Mouse (Mus musculus): ENCODE data around the gene 3300002I08Rik.

DNA sequence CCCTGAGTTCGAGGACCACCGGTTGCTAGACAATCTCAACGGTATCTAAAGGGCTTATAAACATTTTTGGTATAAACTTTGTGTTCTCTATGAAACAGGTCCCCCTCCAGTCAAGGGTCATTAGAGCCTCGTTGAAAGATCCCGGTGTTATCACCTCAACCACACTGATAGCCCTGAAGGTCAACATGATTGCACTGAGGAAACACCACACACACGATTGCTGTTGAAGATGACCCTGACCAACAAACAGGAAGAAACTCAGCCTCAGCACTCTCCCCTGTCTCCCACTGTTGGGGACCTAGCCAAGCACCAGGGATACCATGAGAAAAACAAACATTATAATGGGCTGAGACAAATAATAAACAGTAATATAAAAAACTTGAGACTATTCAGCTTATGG lies 68.9 kb downstream of the 3300002I08Rik start:
- TF ChIP-seq CTCF (IDR thresholded peaks at IDR 0.05; ENCODE audit: low read depth) (no peak), EP300 (IDR thresholded peaks at IDR 0.05; ENCODE audit: low read depth) (no peak)
